Mouse (Mus musculus) hindbrain, postnatal 0 days (tissue): ENCODE measurements at regions not wholly inside any gene's neighbourhood (a gene's known extent, or its start where the extent isn't known, plus 50 kb on each side); places are given as distances from the start of the nearest gene placed in this dataset.

Experiments
- ATAC-seq: fragments of 200-750 bp; cut with Nextera tagmentation; 2 replicates; pipeline ENCODE4 v1.8.0; 2017; ENCODE audit warnings: mild to moderate bottlenecking, moderate TSS enrichment, moderate library complexity
- DNase-seq: peaks from one replicate; pipeline ENCODE4 v3.0.0-alpha.2; 2015; ENCODE audit warnings: low spot score
- H3K27ac ChIP-seq: fragments of 300-500 bp; sonication (generic); 2 replicates; pipeline ENCODE4 v1.5.1; 2014; ENCODE audit warnings: mild to moderate bottlenecking
- H3K27me3 ChIP-seq: fragments of 300-500 bp; sonication (generic); 2 replicates; pipeline ENCODE4 v1.6.1; 2014; ENCODE audit warnings: low read length, mixed read lengths; ENCODE audit not compliant: insufficient read depth
- H3K36me3 ChIP-seq: fragments of 300-500 bp; sonication (generic); 2 replicates; pipeline ENCODE4 v1.6.1; 2014; ENCODE audit warnings: low read length, mixed read lengths; ENCODE audit not compliant: insufficient read depth
- H3K4me1 ChIP-seq: fragments of 300-500 bp; sonication (generic); 2 replicates; pipeline ENCODE4 v1.6.1; 2014; ENCODE audit warnings: antibody characterized with exemption, low read length, mixed read lengths; ENCODE audit not compliant: insufficient read depth
- H3K4me2 ChIP-seq: fragments of 300-500 bp; sonication (generic); 2 replicates; pipeline ENCODE4 v1.6.1; 2014; ENCODE audit warnings: low read depth, mild to moderate bottlenecking, low read length, moderate library complexity, mixed read lengths
- H3K4me3 ChIP-seq: fragments of 300-500 bp; sonication (generic); 2 replicates; pipeline ENCODE4 v1.5.1; 2014; ENCODE audit warnings: low read length
- H3K9ac ChIP-seq: fragments of 300-500 bp; sonication (generic); replicated peaks from 2 replicates; pipeline ENCODE4 v1.6.1; 2014; ENCODE audit warnings: mild to moderate bottlenecking, low read length, moderate library complexity, mixed read lengths
- H3K9me3 ChIP-seq: fragments of 300-500 bp; sonication (generic); 2 replicates; pipeline ENCODE4 v1.6.1; 2016; ENCODE audit warnings: low read length, mixed read lengths
- CTCF ChIP-seq: IDR thresholded peaks from 2 replicates; pipeline ENCODE4 v1.5.1; 2016; ENCODE audit warnings: antibody characterized with exemption, control low read depth, low read depth
- WGBS: fragments of 180-500 bp; shearing (Covaris S2); extraction: QIAGEN DNeasy Blood & Tissue Kit; methylation state at CpG from one replicate; pipeline ENCODE4 v1.1.7; 2014; 5-methylcytosine and 5-hydroxymethylcytosine counted together

DNA sequence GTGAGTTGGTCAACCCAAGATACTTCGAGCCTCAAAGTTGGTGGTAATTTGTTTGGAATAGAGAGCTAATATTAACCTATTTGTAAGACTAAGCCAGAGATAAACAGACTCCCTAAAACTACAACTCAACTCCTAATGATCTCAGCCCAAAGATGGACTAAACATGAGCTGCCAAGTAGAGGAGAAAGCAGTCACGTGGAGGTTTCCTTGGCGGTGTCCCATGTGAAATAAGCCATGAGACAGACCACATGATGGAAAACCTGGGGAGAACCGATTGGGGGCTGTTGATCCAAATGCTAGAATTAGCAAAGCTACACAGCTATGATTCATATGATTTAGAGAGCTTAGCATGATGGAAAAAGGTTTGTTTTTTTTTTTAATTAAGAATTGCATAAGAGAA lies 198.6 kb downstream of the Cog6 start:
- no peak overlapping the region for H3K4me2 ChIP-seq
- no peaks in the 10 kb centered on the region for H3K36me3 ChIP-seq
- H3K9ac ChIP-seq: no peak overlapping the region
- H3K27ac ChIP-seq: no peak overlapping the region
- no peaks in the 10 kb centered on the region for H3K4me1 ChIP-seq
- no peaks in the 10 kb centered on the region for H3K27me3 ChIP-seq
- no peak for TF ChIP-seq CTCF
- H3K9me3 ChIP-seq: no peaks in the 10 kb centered on the region
- WGBS: 86% methylated on average over 4 of the region's 4 CpGs
- DNase-seq: no peak
- ATAC-seq: no peak
- H3K4me3 ChIP-seq: no peak overlapping the region

- WGBS: 77% methylated on average over 6 of the region's 6 CpGs
- Histone ChIP-seq H3K27me3 (no peaks in the 10 kb centered on the region), H3K4me2 (no peak overlapping the region), H3K9me3 (no peaks in the 10 kb centered on the region), H3K4me1 (no peaks in the 10 kb centered on the region), H3K4me3 (no peak overlapping the region), H3K9ac (no peak overlapping the region), H3K36me3 (no peaks in the 10 kb centered on the region), H3K27ac (no peak overlapping the region)
- no peak for DNase-seq
- no peak for ATAC-seq
- TF ChIP-seq CTCF: no peak
Observed at GRCm38 (mm10) chr3:52817416-52817815, 199.6 kb downstream of the Cog6 start.

DNA sequence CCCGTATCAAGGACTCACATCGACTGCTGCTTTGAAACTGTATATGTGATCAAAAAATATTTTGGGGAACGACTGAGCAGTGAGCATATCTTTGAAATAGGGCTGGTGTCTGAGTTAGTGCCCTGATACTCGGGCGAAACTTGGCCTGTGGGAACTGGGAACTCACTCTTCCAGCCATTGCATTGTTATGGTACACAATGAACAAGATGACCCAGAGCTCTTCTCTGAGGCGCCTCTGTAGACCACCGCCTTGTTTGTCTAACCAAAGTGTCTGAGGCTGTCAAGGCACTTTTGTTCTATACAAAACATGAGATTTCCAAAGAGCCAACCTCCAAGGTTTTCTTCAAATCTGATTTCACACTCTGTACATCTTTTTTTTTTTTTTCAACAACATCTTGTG lies 201.5 kb downstream of the Cog6 start:
- no peak overlapping the region for H3K4me3 ChIP-seq
- H3K9me3 ChIP-seq: no peaks in the 10 kb centered on the region
- no peak overlapping the region for H3K27ac ChIP-seq
- H3K27me3 ChIP-seq: no peaks in the 10 kb centered on the region
- no peak for DNase-seq
- ATAC-seq: no peak
- 35% methylated on average over 7 of the region's 7 CpGs for WGBS
- TF ChIP-seq CTCF: no peak
- H3K36me3 ChIP-seq: no peaks in the 10 kb centered on the region
- H3K4me1 ChIP-seq: no peaks in the 10 kb centered on the region
- no peak overlapping the region for H3K4me2 ChIP-seq
- no peak overlapping the region for H3K9ac ChIP-seq

- WGBS: 79% methylated on average over 5 of the region's 5 CpGs
- no peaks in the 10 kb centered on the region for H3K4me1 ChIP-seq
Observed at GRCm38 (mm10) chr3:52802324-52802723, 214.7 kb downstream of the Cog6 start.

GRCm38 (mm10) chr3:52801446-52801845 lies 215.6 kb downstream of the Cog6 start:
- Histone ChIP-seq H3K9me3 (no peaks in the 10 kb centered on the region), H3K4me2 (no peak overlapping the region), H3K4me3 (no peak overlapping the region), H3K4me1 (no peaks in the 10 kb centered on the region), H3K27ac (no peak overlapping the region), H3K36me3 (no peaks in the 10 kb centered on the region), H3K27me3 (no peaks in the 10 kb centered on the region), H3K9ac (no peak overlapping the region)
- ATAC-seq (no peak), DNase-seq (no peak)
- TF ChIP-seq CTCF: no peak
- 96% methylated on average over 5 of the region's 5 CpGs for WGBS

More at GRCm38 (mm10) chr3:52802324-52802723, 214.7 kb downstream of the Cog6 start:
- Histone ChIP-seq H3K4me3 (no peak overlapping the region), H3K4me2 (no peak overlapping the region), H3K27me3 (no peaks in the 10 kb centered on the region), H3K27ac (no peak overlapping the region), H3K36me3 (no peaks in the 10 kb centered on the region), H3K9me3 (no peaks in the 10 kb centered on the region), H3K9ac (no peak overlapping the region)
- no peak for TF ChIP-seq CTCF
- ATAC-seq (no peak), DNase-seq (no peak)

GRCm38 (mm10) chr3:52800673-52801072 lies 216.4 kb downstream of the Cog6 start:
- no peak overlapping the region for H3K4me2 ChIP-seq
- H3K4me1 ChIP-seq: no peaks in the 10 kb centered on the region
- H3K4me3 ChIP-seq: no peak overlapping the region
- no peak overlapping the region for H3K27ac ChIP-seq
- peak; percentile 50 for TF ChIP-seq CTCF
- no peak overlapping the region for H3K9ac ChIP-seq
- no peaks in the 10 kb centered on the region for H3K36me3 ChIP-seq
- DNase-seq (peak; percentile 32), ATAC-seq (no peak)
- H3K9me3 ChIP-seq: no peaks in the 10 kb centered on the region
- 76% methylated on average over 3 of the region's 3 CpGs for WGBS
- H3K27me3 ChIP-seq: no peaks in the 10 kb centered on the region

DNA sequence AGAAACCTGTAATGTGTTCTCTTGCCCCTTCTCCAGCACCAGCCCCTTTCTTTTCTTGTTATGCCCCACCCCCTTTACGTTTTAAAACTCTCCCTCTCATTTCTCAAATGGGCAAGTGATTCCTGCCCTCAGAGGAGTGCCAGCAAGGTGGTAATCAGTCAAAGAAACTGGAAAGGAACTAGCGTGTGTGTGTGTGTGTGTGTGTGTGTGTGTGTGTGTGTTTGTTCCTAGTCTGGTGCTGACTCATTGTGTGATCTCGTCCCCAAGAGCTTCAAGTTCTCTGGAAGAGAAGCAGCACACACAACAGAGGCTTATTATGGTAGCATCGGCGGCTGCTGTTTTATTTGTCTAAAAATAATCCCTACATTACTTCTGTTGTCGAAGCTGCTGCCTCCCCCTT lies 219.2 kb downstream of the Cog6 start:
- ATAC-seq (no peak), DNase-seq (no peak)
- H3K4me3 ChIP-seq: no peak overlapping the region
- no peaks in the 10 kb centered on the region for H3K9me3 ChIP-seq
- H3K27me3 ChIP-seq: no peaks in the 10 kb centered on the region
- H3K4me1 ChIP-seq: no peaks in the 10 kb centered on the region
- no peaks in the 10 kb centered on the region for H3K36me3 ChIP-seq
- no peak overlapping the region for H3K4me2 ChIP-seq
- H3K27ac ChIP-seq: no peak overlapping the region
- no peak for TF ChIP-seq CTCF
- WGBS: 37% methylated on average over 6 of the region's 6 CpGs
- no peak overlapping the region for H3K9ac ChIP-seq

DNA sequence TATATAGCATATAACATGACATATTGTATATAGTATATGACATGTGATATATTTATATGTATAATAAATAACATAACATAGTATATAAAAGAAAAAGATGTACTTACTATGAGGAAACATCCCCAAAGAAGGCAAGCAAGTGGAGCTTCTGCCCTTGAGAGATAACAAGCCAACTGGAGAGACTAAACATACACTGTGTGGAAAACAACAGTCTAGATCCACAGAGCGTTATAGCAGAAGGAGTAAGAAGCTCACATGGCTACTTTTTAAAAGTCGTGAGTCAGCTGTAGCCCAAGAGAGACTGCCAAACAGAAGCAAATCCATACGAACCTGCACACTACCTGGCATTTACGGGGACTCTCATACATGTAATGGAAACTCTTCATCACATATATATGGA lies 219.9 kb downstream of the Cog6 start:
- H3K9me3 ChIP-seq: no peaks in the 10 kb centered on the region
- no peaks in the 10 kb centered on the region for H3K36me3 ChIP-seq
- no peak overlapping the region for H3K9ac ChIP-seq
- no peak for TF ChIP-seq CTCF
- no peaks in the 10 kb centered on the region for H3K4me1 ChIP-seq
- H3K4me2 ChIP-seq: no peak overlapping the region
- 85% methylated on average over 4 of the region's 4 CpGs for WGBS
- DNase-seq: no peak
- no peak for ATAC-seq
- no peak overlapping the region for H3K4me3 ChIP-seq
- no peaks in the 10 kb centered on the region for H3K27me3 ChIP-seq
- no peak overlapping the region for H3K27ac ChIP-seq
